Mouse (Mus musculus) heart, postnatal 0 days (tissue): ENCODE results near the gene Mthfsd. TPM values are rescaled to one million over a fixed set of nuclear protein-coding genes. Genes with fewer than 3 reads are reported as not detected.

ENCODE experiments used
- ATAC-seq: fragments of 200-750 bp; cut with Nextera tagmentation; 2 replicates; pipeline ENCODE4 v1.8.0; 2017; ENCODE audit warnings: low read depth, moderate number of reproducible peaks, moderate library complexity; ENCODE audit not compliant: insufficient read depth
- DNase-seq: peaks from one replicate; pipeline ENCODE4 v3.0.0-alpha.2; 2016; ENCODE audit warnings: low spot score
- H3K27ac ChIP-seq: fragments of 300-500 bp; sonication (generic); 2 replicates; pipeline ENCODE4 v1.5.1; 2014; ENCODE audit warnings: low read depth, mild to moderate bottlenecking
- H3K27me3 ChIP-seq: fragments of 300-500 bp; sonication (generic); 2 replicates; pipeline ENCODE4 v1.6.1; 2014; ENCODE audit warnings: low read length, mixed read lengths; ENCODE audit not compliant: control insufficient read depth, insufficient read depth
- H3K36me3 ChIP-seq: fragments of 300-500 bp; sonication (generic); replicated peaks from 2 replicates; pipeline ENCODE4 v1.6.1; 2014; ENCODE audit warnings: low read length, mixed read lengths; ENCODE audit not compliant: control insufficient read depth, insufficient read depth
- H3K4me1 ChIP-seq: fragments of 300-500 bp; sonication (generic); 2 replicates; pipeline ENCODE4 v1.6.1; 2014; ENCODE audit warnings: antibody characterized with exemption; ENCODE audit not compliant: control insufficient read depth, insufficient read depth
- H3K4me2 ChIP-seq: fragments of 300-500 bp; sonication (generic); 2 replicates; pipeline ENCODE4 v1.6.1; 2014; ENCODE audit warnings: low read depth, mild to moderate bottlenecking, low read length, moderate library complexity
- H3K4me3 ChIP-seq: fragments of 300-500 bp; sonication (generic); 2 replicates; pipeline ENCODE4 v1.5.1; 2014; ENCODE audit warnings: low read depth, low read length
- H3K9ac ChIP-seq: fragments of 300-500 bp; sonication (generic); replicated peaks from 2 replicates; pipeline ENCODE4 v1.6.1; 2014; ENCODE audit warnings: low read depth, low read length, mixed read lengths
- H3K9me3 ChIP-seq: fragments of 300-500 bp; sonication (generic); replicated peaks from 2 replicates; pipeline ENCODE4 v1.6.1; 2016; ENCODE audit warnings: low read length; ENCODE audit not compliant: control insufficient read depth
- CTCF ChIP-seq: IDR thresholded peaks from 2 replicates; pipeline ENCODE4 v1.5.1; 2016; ENCODE audit warnings: antibody characterized with exemption, control low read depth, low read depth
- EP300 ChIP-seq: IDR thresholded peaks from 2 replicates; pipeline ENCODE4 v1.6.1; 2016; ENCODE audit warnings: antibody characterized with exemption, low read depth
- WGBS: fragments of 180-500 bp; shearing (Covaris S2); extraction: QIAGEN DNeasy Blood & Tissue Kit; methylation state at CpG from one replicate; pipeline ENCODE4 v1.1.7; 2014; 5-methylcytosine and 5-hydroxymethylcytosine counted together
- microRNA-seq: library from miRNA; unstranded; fragments of <30 nt; microRNA quantifications from one replicate; pipeline ENCODE4, GENCODE M21; 2016
- polyA plus RNA-seq: library from polyadenylated mRNA; unstranded; fragments of >200 nt; fragmentation: Nextera tagmentation; extraction: Ambion mirVana; gene quantifications from 2 replicates; pipeline ENCODE4 v1.2.1, GENCODE M21; 2015
- total RNA-seq: library from RNA; depleted of rRNA; stranded (reverse); fragments of >200 nt; gene quantifications from 2 replicates; pipeline ENCODE4 v1.2.3, GENCODE M21; 2014; ENCODE audit warnings: low replicate concordance; rRNA removed

The Mthfsd gene
- total and polyA plus RNA-seq, 2 experiments from 2014 or later, result 22.7 to 26.8 TPM

DNA sequence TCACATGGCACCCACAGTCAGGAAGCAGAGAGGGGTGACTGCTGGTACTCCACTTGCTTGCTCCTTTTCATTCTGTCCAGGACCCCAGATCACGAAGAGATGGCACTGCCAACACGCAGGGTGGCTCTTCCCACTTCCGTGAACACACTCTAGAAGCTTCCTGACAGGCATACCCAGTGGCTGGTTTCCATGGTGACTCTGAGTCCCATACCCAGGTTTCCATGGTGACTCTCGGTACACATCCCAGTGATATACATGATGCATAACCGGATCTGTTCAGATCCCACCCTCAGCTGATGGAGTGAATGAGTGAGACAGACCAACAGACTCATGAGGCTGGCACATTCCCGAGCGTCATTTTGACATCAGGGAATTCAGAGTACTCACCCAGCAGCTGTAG lies 49.1 kb downstream of the Mthfsd start:
- no peak for TF ChIP-seq EP300
- TF ChIP-seq CTCF, result no peak
- H3K27me3 ChIP-seq, result peaks cover 35% of the 10 kb centered on the region; the same call in 1 of the 2 replicates
- no peak overlapping the region for H3K9ac ChIP-seq
- ATAC-seq (no peak), DNase-seq (no peak)
- H3K4me3 ChIP-seq, result no peak overlapping the region
- H3K36me3 ChIP-seq, result no peaks in the 10 kb centered on the region
- no peak overlapping the region for H3K27ac ChIP-seq
- 78% methylated on average over 7 of the region's 7 CpGs for WGBS
- H3K4me1 ChIP-seq, result no peaks in the 10 kb centered on the region
- no peak overlapping the region for H3K4me2 ChIP-seq
- 0 out of 2 replicates have a peak, but pooled peaks cover 4% of the 10 kb centered on the region for H3K9me3 ChIP-seq

DNA sequence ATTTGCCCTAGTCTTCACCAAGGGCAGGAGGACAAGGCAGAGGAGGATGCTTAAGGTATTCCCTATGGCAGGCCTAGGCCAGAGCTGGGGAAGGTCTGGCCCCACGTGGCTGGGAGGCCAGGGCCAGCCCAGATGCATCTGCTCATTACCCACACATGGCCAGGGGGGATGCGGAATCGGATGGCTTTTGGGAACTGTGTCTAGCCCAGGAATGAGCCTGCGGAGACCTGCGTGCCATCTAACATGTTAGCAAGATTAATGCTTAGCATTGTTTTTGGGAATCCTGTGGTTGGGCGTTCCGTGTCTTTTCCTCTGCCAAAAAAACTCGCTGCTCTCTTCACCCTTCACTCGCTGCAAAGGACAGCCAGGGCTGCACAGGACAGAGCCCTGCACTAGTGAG lies 50.1 kb downstream of the Mthfsd start:
- no peak overlapping the region for H3K9ac ChIP-seq
- H3K4me3 ChIP-seq, result no peak overlapping the region
- no peak overlapping the region for H3K27ac ChIP-seq
- ATAC-seq (no peak), DNase-seq (no peak)
- no peaks in the 10 kb centered on the region for H3K36me3 ChIP-seq
- H3K27me3 ChIP-seq, result 0 out of 2 replicates have a peak, but pooled peaks cover 33% of the 10 kb centered on the region
- WGBS, result 68% methylated on average over 9 of the region's 9 CpGs
- no peaks in the 10 kb centered on the region for H3K4me1 ChIP-seq
- 0 out of 2 replicates have a peak, but pooled peaks cover 4% of the 10 kb centered on the region for H3K9me3 ChIP-seq
- no peak overlapping the region for H3K4me2 ChIP-seq
- no peak for TF ChIP-seq CTCF
- no peak for TF ChIP-seq EP300

DNA sequence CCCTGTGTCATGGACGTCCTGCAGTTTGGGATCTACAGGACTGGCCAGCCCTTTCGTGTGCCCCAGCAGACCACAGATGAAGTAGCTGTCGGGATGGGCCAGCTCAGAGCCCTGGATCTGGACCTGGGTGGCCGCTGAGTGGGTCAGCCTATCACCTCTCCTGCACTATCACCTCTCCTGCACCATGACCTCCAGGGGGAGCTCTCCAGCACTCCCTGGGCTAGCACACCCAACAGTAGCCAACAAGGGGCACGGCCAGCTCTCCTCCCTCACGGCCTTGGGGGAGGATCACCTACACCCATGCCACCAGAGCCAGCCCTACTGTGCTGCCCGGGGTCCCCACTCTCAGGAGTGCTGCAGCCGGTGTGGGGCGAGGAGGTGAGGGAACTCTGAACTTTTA lies 60.8 kb downstream of the Mthfsd start:
- no peak overlapping the region for H3K4me3 ChIP-seq
- H3K27ac ChIP-seq, result no peak overlapping the region
- no peak overlapping the region for H3K9ac ChIP-seq
- no peak for DNase-seq
- 0 out of 2 replicates have a peak, but pooled peaks cover 6% of the 10 kb centered on the region for H3K27me3 ChIP-seq
- H3K4me1 ChIP-seq, result no peaks in the 10 kb centered on the region
- H3K9me3 ChIP-seq, result no peaks in the 10 kb centered on the region
- no peak overlapping the region for H3K4me2 ChIP-seq
- no peaks in the 10 kb centered on the region for H3K36me3 ChIP-seq
- no peak for ATAC-seq
- TF ChIP-seq CTCF, result no peak
- no peak for TF ChIP-seq EP300
- 66% methylated on average over 9 of the region's 9 CpGs for WGBS

DNA sequence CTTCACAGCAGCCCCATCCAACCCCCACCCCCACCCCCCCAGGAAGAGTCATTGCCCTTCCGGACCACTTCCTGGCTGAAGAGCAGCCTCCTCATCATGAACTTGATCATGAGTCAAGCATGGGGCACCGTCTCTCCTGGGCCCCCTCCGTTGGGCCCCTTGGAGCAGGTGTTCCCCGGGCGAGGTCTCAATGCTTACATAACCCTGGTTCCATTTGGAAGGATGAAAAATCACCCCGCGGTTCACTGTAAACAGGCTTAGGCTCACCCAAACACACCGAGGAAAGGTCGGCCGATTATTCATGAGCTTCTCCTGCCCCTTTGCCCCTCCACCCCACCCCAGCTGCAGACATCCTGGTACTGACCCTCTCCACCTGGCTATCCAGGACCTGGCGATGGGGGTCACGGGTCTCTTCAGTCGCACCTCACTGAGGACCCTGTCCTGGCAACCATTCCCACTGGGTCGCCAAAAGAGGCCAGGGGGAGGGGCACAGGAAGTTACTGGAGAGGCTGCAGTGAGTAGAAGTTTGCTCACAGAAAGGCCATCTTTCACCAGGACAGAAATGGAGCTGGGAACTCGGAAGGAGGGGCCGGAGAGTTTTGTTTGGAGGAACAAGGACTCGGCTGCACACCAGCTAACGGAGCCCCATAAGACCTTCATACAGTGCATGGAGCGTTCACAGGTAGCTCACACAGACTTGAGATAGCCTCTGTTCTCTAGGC lies 64.3 kb downstream of the Mthfsd start:
- H3K4me3 ChIP-seq, result no peak overlapping the region
- no peaks in the 10 kb centered on the region for H3K4me1 ChIP-seq
- H3K9me3 ChIP-seq, result no peaks in the 10 kb centered on the region
- H3K27me3 ChIP-seq, result no peaks in the 10 kb centered on the region
- WGBS, result 51% methylated on average over 19 of the region's 19 CpGs
- no peaks in the 10 kb centered on the region for H3K36me3 ChIP-seq
- DNase-seq (no peak), ATAC-seq (no peak)
- no peak for TF ChIP-seq CTCF
- no peak for TF ChIP-seq EP300
- no peak overlapping the region for H3K27ac ChIP-seq
- H3K9ac ChIP-seq, result no peak overlapping the region
- H3K4me2 ChIP-seq, result no peak overlapping the region

Small RNAs within 50 kb of the gene (microRNA-seq; reads per million reads assigned to microRNA genes)
- gene Gm27530, result not detected

Other genes starting within 250 kb of the Mthfsd start
- gene Foxf1, start 24.0 kb downstream of the Mthfsd start, total RNA-seq, result 1.3 and 3.1 TPM in 2 replicates
- gene Foxf1, start 24.0 kb downstream of the Mthfsd start, polyA plus RNA-seq, result 0.23 and 0.32 TPM in 2 replicates
- 6.6 and 16.4 TPM in 2 replicates for gene Foxc2, start 7.8 kb upstream of the Mthfsd start, total RNA-seq
- gene Foxc2, start 7.8 kb upstream of the Mthfsd start, polyA plus RNA-seq, result 2.5 and 3.3 TPM in 2 replicates
- gene Foxl1, start 19.5 kb upstream of the Mthfsd start, total RNA-seq, result 0.35 and 1.9 TPM in 2 replicates
- 0.12 and 0.16 TPM in 2 replicates for gene Foxl1, start 19.5 kb upstream of the Mthfsd start, polyA plus RNA-seq